7 mouse cellular contexts compared by ENCODE assay signal in genomic region chr4:135954241-135954640, GRCm38 (mm10). TPM values are rescaled to one million over a fixed set of nuclear protein-coding genes. Genes with fewer than 3 reads are reported as not detected.
DNase-seq lines count a peak whose midpoint lies in the region; ATAC-seq and TF ChIP-seq lines count a peak whose summit lies in the region.

No protein-coding gene starts in this region.

- no peak overlapping the region for H3K9ac ChIP-seq in CH12.LX (ENCODE audit: insufficient read depth, low read depth)
- no peak overlapping the region for H3K9ac ChIP-seq in forebrain, embryonic 15.5 days (replicated peaks)
- no peak overlapping the region for H3K9ac ChIP-seq in kidney, postnatal 0 days (ENCODE audit: low read depth, low read length)
- no peak overlapping the region for H3K9ac ChIP-seq in lung, postnatal 0 days (replicated peaks; ENCODE audit: low read depth)

- H3K27me3 ChIP-seq in C2C12 (ENCODE audit: control insufficient read depth, insufficient read depth, insufficient read length): no peaks in the 10 kb centered on the region
- H3K27me3 ChIP-seq in CH12.LX (replicated peaks): no peaks in the 10 kb centered on the region
- H3K27me3 ChIP-seq in forebrain, embryonic 15.5 days: no peaks in the 10 kb centered on the region
- H3K27me3 ChIP-seq in kidney, postnatal 0 days (ENCODE audit: insufficient read depth, low read length): no peaks in the 10 kb centered on the region
- H3K27me3 ChIP-seq in lung, postnatal 0 days (replicated peaks; ENCODE audit: insufficient read depth, low read length): no peaks in the 10 kb centered on the region

- H3K9me3 ChIP-seq in CH12.LX (replicated peaks; ENCODE audit: low read length): peaks cover 11% of the 10 kb centered on the region
- no peaks in the 10 kb centered on the region for H3K9me3 ChIP-seq in forebrain, embryonic 15.5 days
- no peaks in the 10 kb centered on the region for H3K9me3 ChIP-seq in kidney, postnatal 0 days (replicated peaks; ENCODE audit: low read length)
- H3K9me3 ChIP-seq in lung, postnatal 0 days (ENCODE audit: low read length): no peaks in the 10 kb centered on the region

- H3K79me2 ChIP-seq in C2C12 (ENCODE audit: control insufficient read depth, insufficient read depth): no peaks in the 10 kb centered on the region
- no peaks in the 10 kb centered on the region for H3K79me2 ChIP-seq in CH12.LX (replicated peaks; ENCODE audit: control insufficient read depth, extremely low read depth, insufficient read depth, poor library complexity, severe bottlenecking)

- H3K4me2 ChIP-seq in CH12.LX (ENCODE audit: insufficient read depth, low read depth, poor library complexity, severe bottlenecking): no peak overlapping the region
- H3K4me2 ChIP-seq in forebrain, embryonic 15.5 days (replicated peaks): no peak overlapping the region
- H3K4me2 ChIP-seq in kidney, postnatal 0 days (ENCODE audit: low read length): no peak overlapping the region
- no peak overlapping the region for H3K4me2 ChIP-seq in lung, postnatal 0 days (replicated peaks; ENCODE audit: low read depth, low read length)

- H3K27ac ChIP-seq in CH12.LX (ENCODE audit: insufficient read depth, low read depth): no peak overlapping the region
- no peak overlapping the region for H3K27ac ChIP-seq in forebrain, embryonic 15.5 days (replicated peaks)
- no peak overlapping the region for H3K27ac ChIP-seq in kidney, postnatal 0 days
- H3K27ac ChIP-seq in lung, postnatal 0 days (ENCODE audit: low read length): no peak overlapping the region

- dilution Hi-C loops in CH12.LX (cut with MboI; ENCODE audit: extremely low pct_ligation_motif_present, extremely low pct_unique_long_range_greater_than_20kb, low sequenced_read_pairs): no loop called here

- DNase-seq in CH12.LX (ENCODE audit: extremely low read depth): no peak
- DNase-seq in cerebellum, adult 18-20 months: peak; percentile 79 to 85
- DNase-seq in kidney, postnatal 0 days (ENCODE audit: low spot score): peak; percentile 76
- peak; percentile 76 for DNase-seq in lung, postnatal 0 days (ENCODE audit: low spot score)
- DNase-seq in retina, adult 2 months (ENCODE audit: low read depth, low spot score): peak; percentile 65

- TF ChIP-seq POLR2A in CH12.LX (IDR thresholded peaks at IDR 0.05; ENCODE audit: low read depth, low read length): no peak

- H3K4me1 ChIP-seq in CH12.LX (ENCODE audit: control insufficient read depth in 1 of 2, insufficient read depth in 2 of 2): 0 out of 4 replicates have a peak, but pooled peaks cover 0 to 7% of the 10 kb centered on the region in 2 experiments
- no peaks in the 10 kb centered on the region for H3K4me1 ChIP-seq in forebrain, embryonic 15.5 days
- H3K4me1 ChIP-seq in kidney, postnatal 0 days (replicated peaks; ENCODE audit: insufficient read depth, low read length): no peaks in the 10 kb centered on the region
- H3K4me1 ChIP-seq in lung, postnatal 0 days (ENCODE audit: insufficient read depth, low read depth, low read length): no peaks in the 10 kb centered on the region

- TF ChIP-seq EP300 in CH12.LX (IDR thresholded peaks at IDR 0.05; ENCODE audit: low read length): no peak
- no peak for TF ChIP-seq EP300 in lung, postnatal 0 days (IDR thresholded peaks at IDR 0.05)

- H3ac ChIP-seq in C2C12 (ENCODE audit: control insufficient read depth, insufficient read length, low read depth): no peak overlapping the region

- peak; percentile 9 for TF ChIP-seq CTCF in C2C12 (IDR thresholded peaks at IDR 0.05; ENCODE audit: control insufficient read depth, insufficient read depth, insufficient read length)
- peak; percentile 45 to 63 for TF ChIP-seq CTCF in CH12.LX (conservative IDR thresholded peaks at IDR 0.05 in 1 of 2, IDR thresholded peaks at IDR 0.05 in 1 of 2; ENCODE audit: low read depth in 2 of 2, low read length in 2 of 2)
- TF ChIP-seq CTCF in kidney, postnatal 0 days (IDR thresholded peaks at IDR 0.05; ENCODE audit: low read depth): peak; percentile 93
- peak; percentile 99 for TF ChIP-seq CTCF in lung, postnatal 0 days (IDR thresholded peaks at IDR 0.05)

- in situ Hi-C loops in CH12.LX (cut with MboI; ENCODE audit: low pct_ligation_motif_present, low pct_unique_long_range_greater_than_20kb, low sequenced_read_pairs): no loop called here

- H3K36me3 ChIP-seq in C2C12 (ENCODE audit: control insufficient read depth, insufficient read depth) (peaks cover 4% of the 10 kb centered on the region), CH12.LX (replicated peaks in 1 of 2; ENCODE audit: control insufficient read depth in 1 of 2, insufficient read depth in 1 of 2, low read length in 1 of 2) (peaks cover 46 to 74% of the 10 kb centered on the region in 2 experiments)
- peaks cover 37% of the 10 kb centered on the region for H3K36me3 ChIP-seq in forebrain, embryonic 15.5 days
- peaks cover 27% of the 10 kb centered on the region for H3K36me3 ChIP-seq in kidney, postnatal 0 days (ENCODE audit: insufficient read depth, low read length)
- peaks cover 36% of the 10 kb centered on the region for H3K36me3 ChIP-seq in lung, postnatal 0 days (ENCODE audit: insufficient read depth, low read length)

- 14% methylated on average over 2 of the region's 2 CpGs for WGBS in forebrain, embryonic 15.5 days
- 7% methylated on average over 2 of the region's 2 CpGs for WGBS in kidney, postnatal 0 days
- 16% methylated on average over 2 of the region's 2 CpGs for WGBS in lung, postnatal 0 days

- no peak overlapping the region for H3K4me3 ChIP-seq in C2C12 (ENCODE audit: insufficient read depth, poor library complexity, severe bottlenecking)
- H3K4me3 ChIP-seq in CH12.LX (replicated peaks in 1 of 3; ENCODE audit: low read depth in 2 of 3, low read length in 2 of 3, poor library complexity in 1 of 3): no peak overlapping the region
- H3K4me3 ChIP-seq in forebrain, embryonic 15.5 days: no peak overlapping the region
- H3K4me3 ChIP-seq in kidney, postnatal 0 days (replicated peaks; ENCODE audit: low read depth, low read length): no peak overlapping the region
- H3K4me3 ChIP-seq in lung, postnatal 0 days (ENCODE audit: low read depth, low read length): no peak overlapping the region

- H3K79me3 ChIP-seq in C2C12 (ENCODE audit: low read depth): no peaks in the 10 kb centered on the region

- peak; percentile 46 for TF ChIP-seq RAD21 in CH12.LX (IDR thresholded peaks at IDR 0.05; ENCODE audit: low read depth, low read length)

- peak; percentile 67; the same call in 1 of the 2 replicates for ATAC-seq in forebrain, embryonic 15.5 days (replicated peaks)
- ATAC-seq in kidney, postnatal 0 days (replicated peaks; ENCODE audit: low FRiP score, low read depth): no peak
- ATAC-seq in lung, postnatal 0 days: peak; percentile 39; the same call in 1 of the 2 replicates

TF ChIP-seq in C2C12, 6 proteins besides CTCF, POLR2A, EP300 and RAD21:
- no peak for TF ChIP-seq MAX (IDR thresholded peaks at IDR 0.05)
- TF ChIP-seq FOSL1 (IDR thresholded peaks at IDR 0.05; ENCODE audit: insufficient read depth, low read length, poor library complexity, severe bottlenecking): no peak

TF ChIP-seq in CH12.LX, 34 proteins besides CTCF, POLR2A, EP300 and RAD21 (continues in another document):
- TF ChIP-seq CHD2 (IDR thresholded peaks at IDR 0.05; ENCODE audit: low read length) (no peak), JUN (IDR thresholded peaks at IDR 0.05; ENCODE audit: insufficient read depth, low read depth, low read length) (no peak), SMC3 (IDR thresholded peaks at IDR 0.05; ENCODE audit: low read depth, low read length) (peak; percentile 42)

RNA-seq across cellular contexts. Expression of gene Hmgcl, which starts 8.0 kb away (rescaled TPM):
- polyA plus RNA-seq in C2C12 (2012; fragmentation: generic; extraction: Trizol): 24.3 TPM
- 32.4 and 42.7 TPM in 2 replicates for total RNA-seq in CH12.LX (2012; rRNA removed)
- total RNA-seq in CH12.LX (2014; rRNA removed): 38.0 and 39.5 TPM in 2 replicates
- 27.2 and 27.6 TPM in 2 replicates for polyA plus RNA-seq in CH12.LX (2012; ENCODE audit: insufficient read length, low read depth)
- polyA plus RNA-seq in forebrain, embryonic 15.5 days (2015; fragmentation: Nextera tagmentation; extraction: Ambion mirVana): 61.3 and 66.6 TPM in 2 replicates
- 107 and 110 TPM in 2 replicates for polyA plus RNA-seq in kidney, postnatal 0 days (2015; fragmentation: Nextera tagmentation; extraction: Ambion mirVana)
- polyA plus RNA-seq in lung, postnatal 0 days (2015; fragmentation: Nextera tagmentation; extraction: Ambion mirVana): 63.6 and 67.7 TPM in 2 replicates

RNA-seq across cellular contexts. Expression of gene Gale, which starts 9.3 kb away (rescaled TPM):
- polyA plus RNA-seq in C2C12 (2012; fragmentation: generic; extraction: Trizol): 50.7 TPM
- 39.4 and 40.5 TPM in 2 replicates for total RNA-seq in CH12.LX (2012; rRNA removed)
- total RNA-seq in CH12.LX (2014; rRNA removed): 32.9 and 34.8 TPM in 2 replicates
- 23.6 and 23.8 TPM in 2 replicates for polyA plus RNA-seq in CH12.LX (2012; ENCODE audit: insufficient read length, low read depth)
- 35.2 and 35.6 TPM in 2 replicates for polyA plus RNA-seq in forebrain, embryonic 15.5 days (2015; fragmentation: Nextera tagmentation; extraction: Ambion mirVana)
- polyA plus RNA-seq in kidney, postnatal 0 days (2015; fragmentation: Nextera tagmentation; extraction: Ambion mirVana): 25.1 and 30.0 TPM in 2 replicates
- polyA plus RNA-seq in lung, postnatal 0 days (2015; fragmentation: Nextera tagmentation; extraction: Ambion mirVana): 37.0 and 40.5 TPM in 2 replicates

RNA-seq across cellular contexts. Expression of gene Lypla2, which starts 18.2 kb away (rescaled TPM):
- 70.1 TPM for polyA plus RNA-seq in C2C12 (2012; fragmentation: generic; extraction: Trizol)
- total RNA-seq in CH12.LX (2012; rRNA removed): 54.0 and 54.9 TPM in 2 replicates
- 55.9 and 57.2 TPM in 2 replicates for total RNA-seq in CH12.LX (2014; rRNA removed)
- polyA plus RNA-seq in CH12.LX (2012; ENCODE audit: insufficient read length, low read depth): 91.8 and 96.5 TPM in 2 replicates
- polyA plus RNA-seq in forebrain, embryonic 15.5 days (2015; fragmentation: Nextera tagmentation; extraction: Ambion mirVana): 180 and 188 TPM in 2 replicates
- 117 and 123 TPM in 2 replicates for polyA plus RNA-seq in kidney, postnatal 0 days (2015; fragmentation: Nextera tagmentation; extraction: Ambion mirVana)
- polyA plus RNA-seq in lung, postnatal 0 days (2015; fragmentation: Nextera tagmentation; extraction: Ambion mirVana): 103 and 115 TPM in 2 replicates

RNA-seq across cellular contexts. Expression of gene Pithd1, which starts 32.8 kb away (rescaled TPM):
- polyA plus RNA-seq in C2C12 (2012; fragmentation: generic; extraction: Trizol) (45.1 TPM), CH12.LX (2012; ENCODE audit: insufficient read length, low read depth) (53.2 and 67.1 TPM in 2 replicates)
- total RNA-seq in CH12.LX (2012; rRNA removed) (53.2 and 65.4 TPM in 2 replicates), CH12.LX (2014; rRNA removed) (87.5 and 93.2 TPM in 2 replicates)
- 52.1 and 55.3 TPM in 2 replicates for polyA plus RNA-seq in forebrain, embryonic 15.5 days (2015; fragmentation: Nextera tagmentation; extraction: Ambion mirVana)
- 49.0 and 49.8 TPM in 2 replicates for polyA plus RNA-seq in kidney, postnatal 0 days (2015; fragmentation: Nextera tagmentation; extraction: Ambion mirVana)
- 35.3 and 39.6 TPM in 2 replicates for polyA plus RNA-seq in lung, postnatal 0 days (2015; fragmentation: Nextera tagmentation; extraction: Ambion mirVana)

RNA-seq across cellular contexts. Expression of gene Fuca1, which starts 33.7 kb away (rescaled TPM):
- 26.8 TPM for polyA plus RNA-seq in C2C12 (2012; fragmentation: generic; extraction: Trizol)
- total RNA-seq in CH12.LX (2012; rRNA removed): 63.2 and 77.6 TPM in 2 replicates
- 28.6 and 32.6 TPM in 2 replicates for total RNA-seq in CH12.LX (2014; rRNA removed)
- polyA plus RNA-seq in CH12.LX (2012; ENCODE audit: insufficient read length, low read depth): 66.5 and 71.5 TPM in 2 replicates
- polyA plus RNA-seq in forebrain, embryonic 15.5 days (2015; fragmentation: Nextera tagmentation; extraction: Ambion mirVana): 50.9 and 56.7 TPM in 2 replicates
- polyA plus RNA-seq in kidney, postnatal 0 days (2015; fragmentation: Nextera tagmentation; extraction: Ambion mirVana): 98.7 and 99.4 TPM in 2 replicates
- polyA plus RNA-seq in lung, postnatal 0 days (2015; fragmentation: Nextera tagmentation; extraction: Ambion mirVana): 107 and 131 TPM in 2 replicates

Comparison
In these comparisons a context has a peak if more than half of its experiments do, and no peak if none do; other contexts are left out.
1. CTCF ChIP-seq: peak in every context shown above with its lines; median percentile 99 in lung, postnatal 0 days; 93 in kidney, postnatal 0 days; 54 in CH12.LX; 9 in C2C12.